Mouse (Mus musculus) forebrain, embryonic 14.5 days (tissue): ENCODE results near the gene Ankrd35. TPM values are rescaled to one million over a fixed set of nuclear protein-coding genes. Genes with fewer than 3 reads are reported as not detected.

ENCODE experiments used
- ATAC-seq: fragments of 200-750 bp; cut with Nextera tagmentation; 2 replicates; pipeline ENCODE4 v1.8.0; 2017; ENCODE audit warnings: mild to moderate bottlenecking, moderate library complexity
- DNase-seq: peaks from one replicate; pipeline ENCODE4 v3.0.0-alpha.2; 2015; ENCODE audit warnings: low spot score
- H3K27ac ChIP-seq: fragments of 300-500 bp; sonication (generic); 2 replicates; pipeline ENCODE4 v1.5.1; 2014; ENCODE audit warnings: low read depth, mild to moderate bottlenecking, control low read depth, low read length, moderate library complexity
- H3K27me3 ChIP-seq: fragments of 300-500 bp; sonication (generic); replicated peaks from 2 replicates; pipeline ENCODE4 v1.6.1; 2014; ENCODE audit warnings: low read length, control low read depth, mixed read lengths; ENCODE audit not compliant: control insufficient read depth, insufficient read depth
- H3K36me3 ChIP-seq: fragments of 300-500 bp; sonication (generic); 2 replicates; pipeline ENCODE4 v1.6.1; 2014; ENCODE audit warnings: low read length, control low read depth; ENCODE audit not compliant: control insufficient read depth, insufficient read depth
- H3K4me1 ChIP-seq: fragments of 300-500 bp; sonication (generic); 2 replicates; pipeline ENCODE4 v1.6.1; 2014; ENCODE audit warnings: antibody characterized with exemption, low read length, control low read depth; ENCODE audit not compliant: control insufficient read depth, insufficient read depth
- H3K4me2 ChIP-seq: fragments of 300-500 bp; sonication (generic); 2 replicates; pipeline ENCODE4 v1.6.1; 2014; ENCODE audit warnings: mild to moderate bottlenecking, control low read depth, low read length
- H3K4me3 ChIP-seq: fragments of 300-500 bp; sonication (generic); 2 replicates; pipeline ENCODE4 v1.5.1; 2014; ENCODE audit warnings: low read depth, low read length, control low read depth
- H3K9ac ChIP-seq: fragments of 300-500 bp; sonication (generic); 2 replicates; pipeline ENCODE4 v1.6.1; 2014; ENCODE audit warnings: mild to moderate bottlenecking, low read length, control low read depth, moderate library complexity
- H3K9me3 ChIP-seq: fragments of 300-500 bp; sonication (generic); replicated peaks from 2 replicates; pipeline ENCODE4 v1.6.1; 2016; ENCODE audit warnings: low read length, control low read depth, mixed read lengths; ENCODE audit not compliant: control insufficient read depth
- WGBS: fragments of 180-500 bp; shearing (Covaris S2); extraction: QIAGEN DNeasy Blood & Tissue Kit; methylation state at CpG from one replicate; pipeline ENCODE4 v1.1.7; 2014; 5-methylcytosine and 5-hydroxymethylcytosine counted together
- polyA plus RNA-seq: library from polyadenylated mRNA; unstranded; fragments of >200 nt; fragmentation: Nextera tagmentation; extraction: Ambion mirVana; gene quantifications from 2 replicates; pipeline ENCODE4 v1.2.1, GENCODE M21; 2014

Ankrd35 gene
- polyA plus RNA-seq, 1 experiment from 2014 or later, result 1.1 TPM

- Histone ChIP-seq H3K4me2 (no peak overlapping the region), H3K4me1 (peaks cover 2% of the 10 kb centered on the region; the same call in 1 of the 2 replicates), H3K27me3 (no peaks in the 10 kb centered on the region; the same call in none of the 2 replicates), H3K36me3 (no peaks in the 10 kb centered on the region), H3K27ac (no peak overlapping the region), H3K9ac (no peak overlapping the region), H3K4me3 (no peak overlapping the region), H3K9me3 (no peaks in the 10 kb centered on the region)
- ATAC-seq (no peak), DNase-seq (no peak)
- 48% methylated on average over 1 of the region's 1 CpGs for WGBS
These were observed 2.6 kb upstream of the Ankrd35 start for GRCm38 (mm10) chr3:96667316-96667715.

GRCm38 (mm10) chr3:96668424-96669067 lies 1.4 kb upstream of the Ankrd35 start:
- Histone ChIP-seq H3K9me3 (no peaks in the 10 kb centered on the region), H3K4me1 (peaks cover 2% of the 10 kb centered on the region; the same call in 1 of the 2 replicates), H3K27me3 (no peaks in the 10 kb centered on the region; the same call in none of the 2 replicates), H3K4me2 (no peak overlapping the region), H3K4me3 (no peak overlapping the region), H3K27ac (no peak overlapping the region), H3K9ac (no peak overlapping the region), H3K36me3 (no peaks in the 10 kb centered on the region)
- 95% methylated on average over 5 of the region's 5 CpGs for WGBS
- ATAC-seq, result no peak
- no peak for DNase-seq

GRCm38 (mm10) chr3:96671519-96671918 lies 1.6 kb downstream of the Ankrd35 start:
- Histone ChIP-seq H3K27me3 (no peaks in the 10 kb centered on the region; the same call in none of the 2 replicates), H3K27ac (no peak overlapping the region)
- WGBS, result 96% methylated on average over 5 of the region's 5 CpGs

GRCm38 (mm10) chr3:96673514-96673913 lies 3.6 kb downstream of the Ankrd35 start:
- Histone ChIP-seq H3K27me3 (no peaks in the 10 kb centered on the region; the same call in none of the 2 replicates), H3K36me3 (no peaks in the 10 kb centered on the region), H3K9me3 (no peaks in the 10 kb centered on the region), H3K4me2 (no peak overlapping the region), H3K9ac (no peak overlapping the region), H3K4me1 (peaks cover 2% of the 10 kb centered on the region; the same call in 1 of the 2 replicates), H3K27ac (no peak overlapping the region), H3K4me3 (no peak overlapping the region)
- DNase-seq (no peak), ATAC-seq (no peak)
- 67% methylated on average over 4 of the region's 4 CpGs for WGBS

More at GRCm38 (mm10) chr3:96671519-96671918, 1.6 kb downstream of the Ankrd35 start:
- ATAC-seq (no peak), DNase-seq (no peak)
- no peaks in the 10 kb centered on the region for H3K36me3 ChIP-seq
- no peak overlapping the region for H3K4me2 ChIP-seq
- H3K4me3 ChIP-seq, result no peak overlapping the region
- H3K9me3 ChIP-seq, result no peaks in the 10 kb centered on the region
- no peak overlapping the region for H3K9ac ChIP-seq
- H3K4me1 ChIP-seq, result peaks cover 2% of the 10 kb centered on the region; the same call in 1 of the 2 replicates

GRCm38 (mm10) chr3:96674442-96674841 lies 4.5 kb downstream of the Ankrd35 start:
- peaks cover 2% of the 10 kb centered on the region; the same call in 1 of the 2 replicates for H3K4me1 ChIP-seq
- no peak overlapping the region for H3K4me3 ChIP-seq
- H3K27me3 ChIP-seq, result no peaks in the 10 kb centered on the region; the same call in none of the 2 replicates
- no peak for ATAC-seq
- H3K27ac ChIP-seq, result no peak overlapping the region
- H3K9me3 ChIP-seq, result no peaks in the 10 kb centered on the region
- no peak overlapping the region for H3K9ac ChIP-seq
- no peak for DNase-seq
- 77% methylated on average over 8 of the region's 8 CpGs for WGBS
- H3K36me3 ChIP-seq, result no peaks in the 10 kb centered on the region
- H3K4me2 ChIP-seq, result no peak overlapping the region

GRCm38 (mm10) chr3:96675171-96675570 lies 5.2 kb downstream of the Ankrd35 start:
- ATAC-seq (no peak), DNase-seq (no peak)
- no peak overlapping the region for H3K4me3 ChIP-seq
- no peak overlapping the region for H3K27ac ChIP-seq
- no peaks in the 10 kb centered on the region for H3K4me1 ChIP-seq
- H3K4me2 ChIP-seq, result no peak overlapping the region
- H3K27me3 ChIP-seq, result no peaks in the 10 kb centered on the region; the same call in none of the 2 replicates
- no peak overlapping the region for H3K9ac ChIP-seq
- no peaks in the 10 kb centered on the region for H3K9me3 ChIP-seq
- no peaks in the 10 kb centered on the region for H3K36me3 ChIP-seq
- 78% methylated on average over 3 of the region's 3 CpGs for WGBS

- H3K27me3 ChIP-seq, result no peaks in the 10 kb centered on the region; the same call in 1 of the 2 replicates
- H3K4me1 ChIP-seq, result no peaks in the 10 kb centered on the region
- no peak for ATAC-seq
- H3K4me2 ChIP-seq, result no peak overlapping the region
- WGBS, result 24% methylated on average over 3 of the region's 3 CpGs
- no peak overlapping the region for H3K9ac ChIP-seq
- H3K9me3 ChIP-seq, result no peaks in the 10 kb centered on the region
- H3K36me3 ChIP-seq, result no peaks in the 10 kb centered on the region
- no peak for DNase-seq
- no peak overlapping the region for H3K4me3 ChIP-seq
- H3K27ac ChIP-seq, result no peak overlapping the region
These were observed 5.8 kb downstream of the Ankrd35 start for GRCm38 (mm10) chr3:96675690-96676089.

- ATAC-seq (no peak), DNase-seq (no peak)
- Histone ChIP-seq H3K27ac (no peak overlapping the region), H3K27me3 (no peaks in the 10 kb centered on the region), H3K4me2 (no peak overlapping the region), H3K4me1 (no peaks in the 10 kb centered on the region), H3K9ac (no peak overlapping the region), H3K4me3 (no peak overlapping the region), H3K9me3 (no peaks in the 10 kb centered on the region), H3K36me3 (no peaks in the 10 kb centered on the region)
- WGBS, result 58% methylated on average over 7 of the region's 7 CpGs
These were observed 8.5 kb downstream of the Ankrd35 start for GRCm38 (mm10) chr3:96678456-96678855.

GRCm38 (mm10) chr3:96679159-96679674 lies 9.3 kb downstream of the Ankrd35 start:
- Histone ChIP-seq H3K9me3 (no peaks in the 10 kb centered on the region), H3K9ac (no peak overlapping the region), H3K36me3 (no peaks in the 10 kb centered on the region), H3K27me3 (no peaks in the 10 kb centered on the region), H3K4me1 (no peaks in the 10 kb centered on the region), H3K27ac (no peak overlapping the region), H3K4me2 (no peak overlapping the region), H3K4me3 (no peak overlapping the region)
- DNase-seq, result no peak
- no peak for ATAC-seq
- WGBS, result 27% methylated on average over 5 of the region's 5 CpGs
